Mouse (Mus musculus): Measurements from ENCODE around the gene Irgc1. TPM values are rescaled to one million over a fixed set of nuclear protein-coding genes. Genes with fewer than 3 reads are reported as not detected.
A peak's percentile ranks its signal among the peaks of the same experiment; 100 is the strongest.

Gene Irgc1
- polyA plus RNA-seq, 1 experiment from 2014 or later: not detected

DNA sequence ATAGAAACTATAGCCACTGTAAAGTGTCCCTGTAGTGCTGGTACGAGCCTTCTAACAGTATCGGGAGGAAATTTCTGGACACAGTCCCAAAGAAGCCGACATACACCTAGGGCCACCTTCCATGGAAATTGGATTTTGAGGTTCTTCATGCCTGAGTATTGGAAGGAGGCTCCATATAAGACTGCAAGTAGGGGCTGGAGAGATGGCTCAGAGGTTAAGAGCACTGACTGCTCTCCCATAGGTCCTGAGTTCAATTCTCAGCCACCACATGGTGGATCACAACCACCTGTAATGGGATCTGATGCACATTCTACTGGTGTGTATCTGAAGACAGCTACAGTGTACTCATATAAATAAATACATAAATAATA, 52.0 kb downstream of the Irgc1 start:
- Histone ChIP-seq H3K27ac (ENCODE audit: low read length) (peak overlapping the region; percentile 92), H3K9ac (replicated peaks; ENCODE audit: low read depth, low read length) (peak overlapping the region; percentile 50), H3K4me3 (replicated peaks; ENCODE audit: low read length) (peak overlapping the region; percentile 46), H3K36me3 (ENCODE audit: control insufficient read depth, insufficient read depth) (peaks cover 9% of the 10 kb centered on the region; the same call in 1 of the 2 replicates), H3K9me3 (ENCODE audit: control insufficient read depth, low read length) (no peaks in the 10 kb centered on the region), H3K27me3 (replicated peaks; ENCODE audit: control insufficient read depth, insufficient read depth, low read length) (no peaks in the 10 kb centered on the region), H3K4me1 (replicated peaks; ENCODE audit: control insufficient read depth, insufficient read depth, low read length) (peaks cover 6% of the 10 kb centered on the region; the same call in 1 of the 2 replicates), H3K4me2 (ENCODE audit: low read length) (peak overlapping the region; percentile 48)
- WGBS: 10% methylated on average over 3 of the region's 3 CpGs
- ATAC-seq: peak; percentile 9

DNA sequence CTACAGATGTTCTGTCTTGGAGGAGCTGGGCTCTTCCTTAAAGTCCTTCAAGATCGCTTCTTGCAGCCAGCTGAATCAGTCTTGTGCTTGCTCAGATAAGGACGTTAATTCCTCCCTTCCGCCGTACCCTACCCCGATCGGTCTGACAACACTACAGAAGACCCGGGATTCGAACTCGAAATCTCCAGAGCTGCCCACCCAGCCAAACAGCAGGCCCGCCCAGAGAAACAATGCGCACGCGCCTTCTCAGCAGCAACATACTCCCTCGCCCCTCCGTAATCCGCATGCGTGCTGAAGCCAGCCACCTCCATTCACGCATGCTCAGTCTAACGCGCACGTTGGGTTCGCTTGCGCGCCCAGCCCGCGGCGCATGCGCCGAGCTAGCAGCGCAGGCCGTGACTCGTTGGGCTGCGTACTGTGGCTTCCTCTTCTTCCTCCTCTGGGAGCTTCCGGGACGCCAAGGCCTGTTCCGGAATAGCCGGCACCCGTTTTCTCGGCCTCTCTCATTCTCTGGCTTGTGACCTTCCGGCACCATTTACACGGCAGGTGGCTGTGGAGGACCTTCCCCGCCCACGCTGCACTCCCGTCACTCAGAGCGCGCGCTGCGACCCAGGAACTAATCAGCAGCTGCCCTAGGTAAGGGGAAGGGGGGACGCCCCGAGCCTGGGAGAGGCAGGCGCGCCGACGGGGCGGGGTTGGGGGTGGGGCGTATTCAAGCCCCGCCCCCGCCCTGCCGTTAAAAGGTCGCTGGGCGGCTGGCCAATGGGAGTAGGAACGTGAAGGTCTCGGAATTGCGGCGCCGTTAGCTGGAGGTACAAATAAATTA, 52.6 kb downstream of the Irgc1 start, which contains the start of gene Smg9:
TSS of gene Smg9 (plus strand) at position 364 of the 826 bp plus-strand sequence.
- ATAC-seq: peak; percentile 98
- WGBS: 3% methylated on average over 64 of the region's 66 CpGs
- H3K4me1 ChIP-seq (replicated peaks; ENCODE audit: control insufficient read depth, insufficient read depth, low read length): peaks cover 6% of the 10 kb centered on the region; the same call in 1 of the 2 replicates
- H3K4me2 ChIP-seq (ENCODE audit: low read length): peak within 1 kb of the TSS; percentile 48
- H3K4me3 ChIP-seq (replicated peaks; ENCODE audit: low read length): peak within 1 kb of the TSS; percentile 46
- H3K27me3 ChIP-seq (replicated peaks; ENCODE audit: control insufficient read depth, insufficient read depth, low read length): no peaks in the 10 kb centered on the region
- peaks cover 6% of the 10 kb centered on the region; the same call in 1 of the 2 replicates for H3K36me3 ChIP-seq (ENCODE audit: control insufficient read depth, insufficient read depth)
- no peaks in the 10 kb centered on the region for H3K9me3 ChIP-seq (ENCODE audit: control insufficient read depth, low read length)
- peak within 1 kb of the TSS; percentile 50 for H3K9ac ChIP-seq (replicated peaks; ENCODE audit: low read depth, low read length)
- peak within 1 kb of the TSS; percentile 92 for H3K27ac ChIP-seq (ENCODE audit: low read length)

DNA sequence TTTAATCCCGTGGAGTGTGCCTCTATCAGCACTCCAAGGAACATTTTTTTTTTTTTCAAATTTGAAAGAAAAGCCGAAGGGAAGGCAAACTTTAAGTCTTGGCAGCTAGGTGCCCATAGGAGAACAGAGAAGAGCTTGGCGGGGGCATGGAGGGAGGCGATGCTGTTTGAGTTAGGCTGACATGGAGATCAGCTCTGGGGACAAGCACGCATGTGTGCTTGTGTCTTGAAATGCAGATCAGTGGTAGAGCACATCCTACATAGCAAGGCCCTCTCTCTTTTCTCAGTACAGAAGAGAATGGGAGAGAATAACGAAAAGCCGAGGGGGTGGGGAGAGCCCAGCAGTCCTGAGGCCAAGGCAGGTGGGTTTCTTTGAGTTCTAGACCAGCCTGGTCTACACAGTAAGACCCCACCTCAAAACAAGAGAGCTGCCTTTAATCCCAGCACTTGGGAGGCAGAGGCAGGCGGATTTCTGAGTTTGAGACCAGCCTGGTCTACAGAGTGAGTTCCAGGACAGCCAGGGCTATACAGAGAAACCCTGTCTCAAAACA, 53.7 kb downstream of the Irgc1 start:
- no peaks in the 10 kb centered on the region for H3K27me3 ChIP-seq (replicated peaks; ENCODE audit: control insufficient read depth, insufficient read depth, low read length)
- H3K9ac ChIP-seq (replicated peaks; ENCODE audit: low read depth, low read length): no peak overlapping the region
- no peak overlapping the region for H3K27ac ChIP-seq (ENCODE audit: low read length)
- no peak for ATAC-seq
- peaks cover 6% of the 10 kb centered on the region; the same call in 1 of the 2 replicates for H3K36me3 ChIP-seq (ENCODE audit: control insufficient read depth, insufficient read depth)
- peaks cover 6% of the 10 kb centered on the region; the same call in 1 of the 2 replicates for H3K4me1 ChIP-seq (replicated peaks; ENCODE audit: control insufficient read depth, insufficient read depth, low read length)
- H3K4me2 ChIP-seq (ENCODE audit: low read length): no peak overlapping the region
- 92% methylated on average over 8 of the region's 8 CpGs for WGBS
- no peak overlapping the region for H3K4me3 ChIP-seq (replicated peaks; ENCODE audit: low read length)
- H3K9me3 ChIP-seq (ENCODE audit: control insufficient read depth, low read length): no peaks in the 10 kb centered on the region

DNA sequence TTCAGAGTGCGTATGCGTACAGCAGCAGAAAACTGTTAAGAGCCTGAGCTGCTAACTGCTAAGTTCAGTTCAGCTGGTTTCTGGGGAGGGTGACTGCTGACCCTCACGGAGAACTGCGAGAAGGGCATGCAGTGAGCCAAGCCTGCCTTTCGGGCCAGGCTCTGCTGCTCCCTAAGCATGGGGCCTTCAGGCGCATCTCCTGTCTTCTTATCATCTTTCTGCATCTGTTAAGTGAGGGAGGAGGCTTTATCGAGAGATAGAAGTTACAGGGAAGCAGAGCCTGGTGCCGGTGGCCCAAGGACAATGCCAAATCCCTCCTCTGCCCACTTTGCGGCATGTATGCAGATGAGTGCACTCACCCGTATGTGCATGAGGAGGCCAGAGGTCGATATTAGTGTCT, 55.3 kb downstream of the Irgc1 start:
- Histone ChIP-seq H3K27ac (ENCODE audit: low read length) (no peak overlapping the region), H3K9me3 (ENCODE audit: control insufficient read depth, low read length) (no peaks in the 10 kb centered on the region), H3K4me2 (ENCODE audit: low read length) (no peak overlapping the region), H3K36me3 (ENCODE audit: control insufficient read depth, insufficient read depth) (no peaks in the 10 kb centered on the region), H3K4me1 (replicated peaks; ENCODE audit: control insufficient read depth, insufficient read depth, low read length) (peaks cover 6% of the 10 kb centered on the region; the same call in 1 of the 2 replicates), H3K27me3 (replicated peaks; ENCODE audit: control insufficient read depth, insufficient read depth, low read length) (no peaks in the 10 kb centered on the region), H3K9ac (replicated peaks; ENCODE audit: low read depth, low read length) (no peak overlapping the region), H3K4me3 (replicated peaks; ENCODE audit: low read length) (no peak overlapping the region)
- WGBS: 79% methylated on average over 11 of the region's 11 CpGs
- ATAC-seq: no peak

DNA sequence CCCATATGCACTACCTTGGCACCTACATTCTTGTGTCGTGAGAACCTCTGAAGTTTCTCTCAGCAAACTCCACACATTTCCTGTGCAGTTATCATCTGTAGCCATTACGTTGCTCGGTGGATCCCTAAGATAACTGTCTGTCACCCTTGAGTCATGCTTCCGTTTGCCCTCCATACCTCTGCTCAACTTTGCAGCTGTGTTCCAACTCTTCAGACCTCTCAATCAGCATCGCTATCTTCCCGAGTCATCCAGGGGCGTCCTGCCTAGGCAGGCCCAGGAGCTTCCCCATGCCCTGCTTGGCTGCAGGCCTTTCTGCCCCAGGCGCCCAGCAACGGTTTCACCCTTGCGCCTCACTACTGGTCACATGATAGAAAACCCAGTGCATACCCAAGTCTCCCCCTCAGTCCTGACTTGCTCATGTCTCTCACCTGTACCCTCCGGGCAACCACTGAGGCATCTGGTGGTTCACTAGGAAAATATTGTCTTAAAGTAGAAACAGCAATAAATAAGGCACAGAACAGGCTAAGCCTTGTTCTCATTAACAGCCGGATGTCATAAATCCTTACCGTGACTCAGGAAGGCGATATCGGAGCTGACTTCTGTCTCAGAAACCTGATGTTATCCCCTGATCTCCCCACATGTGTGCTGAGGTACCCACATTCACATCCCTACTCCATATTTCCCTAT, 57.5 kb downstream of the Irgc1 start:
- no peaks in the 10 kb centered on the region for H3K4me1 ChIP-seq (replicated peaks; ENCODE audit: control insufficient read depth, insufficient read depth, low read length)
- ATAC-seq: no peak
- no peak overlapping the region for H3K27ac ChIP-seq (ENCODE audit: low read length)
- WGBS: 86% methylated on average over 15 of the region's 15 CpGs
- H3K27me3 ChIP-seq (replicated peaks; ENCODE audit: control insufficient read depth, insufficient read depth, low read length): no peaks in the 10 kb centered on the region
- H3K4me3 ChIP-seq (replicated peaks; ENCODE audit: low read length): no peak overlapping the region
- H3K4me2 ChIP-seq (ENCODE audit: low read length): no peak overlapping the region
- no peaks in the 10 kb centered on the region for H3K9me3 ChIP-seq (ENCODE audit: control insufficient read depth, low read length)
- no peaks in the 10 kb centered on the region for H3K36me3 ChIP-seq (ENCODE audit: control insufficient read depth, insufficient read depth)
- no peak overlapping the region for H3K9ac ChIP-seq (replicated peaks; ENCODE audit: low read depth, low read length)

DNA sequence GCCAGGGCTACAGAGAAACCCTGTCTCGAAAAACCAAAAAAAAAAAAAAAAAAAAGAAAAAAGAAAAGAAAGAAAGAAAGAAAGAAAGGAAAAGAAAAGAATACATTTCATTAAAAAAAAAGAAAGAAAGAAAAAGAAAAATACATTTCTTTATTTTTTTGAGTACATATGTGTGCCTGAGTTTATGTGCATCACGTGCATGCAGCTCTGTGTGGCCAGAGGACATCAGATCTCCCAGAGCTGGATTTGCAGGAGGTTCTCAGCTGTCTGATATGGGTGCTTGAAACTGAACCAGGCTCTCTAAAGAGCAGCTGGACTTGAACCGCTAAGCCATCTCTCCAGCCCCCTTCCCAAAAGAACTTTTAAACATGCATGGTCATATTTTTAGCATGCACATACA, 58.0 kb downstream of the Irgc1 start:
- Histone ChIP-seq H3K27ac (ENCODE audit: low read length) (no peak overlapping the region), H3K9ac (replicated peaks; ENCODE audit: low read depth, low read length) (no peak overlapping the region), H3K27me3 (replicated peaks; ENCODE audit: control insufficient read depth, insufficient read depth, low read length) (no peaks in the 10 kb centered on the region), H3K4me1 (replicated peaks; ENCODE audit: control insufficient read depth, insufficient read depth, low read length) (no peaks in the 10 kb centered on the region), H3K36me3 (ENCODE audit: control insufficient read depth, insufficient read depth) (no peaks in the 10 kb centered on the region), H3K4me3 (replicated peaks; ENCODE audit: low read length) (no peak overlapping the region), H3K9me3 (ENCODE audit: control insufficient read depth, low read length) (no peaks in the 10 kb centered on the region), H3K4me2 (ENCODE audit: low read length) (no peak overlapping the region)
- no peak for ATAC-seq
- WGBS: 72% methylated on average over 3 of the region's 3 CpGs

DNA sequence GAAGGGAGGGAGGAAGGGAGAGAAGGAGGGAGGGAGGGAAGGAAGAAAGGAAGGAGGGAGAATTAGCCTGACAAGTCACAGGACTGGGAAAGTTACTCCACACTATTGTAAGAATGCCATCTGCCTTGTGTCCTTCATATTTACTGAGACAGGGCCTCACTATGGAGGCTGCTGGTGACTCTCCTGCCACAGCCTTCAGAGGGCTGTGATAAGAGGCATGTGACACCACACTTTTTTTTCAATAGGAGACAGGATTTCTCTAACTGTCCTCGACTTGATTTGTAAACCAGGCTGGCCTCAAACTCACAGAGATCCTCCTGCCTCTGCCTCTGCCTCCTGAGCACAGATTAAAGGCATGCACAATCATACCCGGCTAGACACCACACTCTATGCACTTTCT, 60.4 kb downstream of the Irgc1 start:
- Histone ChIP-seq H3K27ac (ENCODE audit: low read length) (no peak overlapping the region), H3K36me3 (ENCODE audit: control insufficient read depth, insufficient read depth) (no peaks in the 10 kb centered on the region), H3K4me3 (replicated peaks; ENCODE audit: low read length) (no peak overlapping the region), H3K9ac (replicated peaks; ENCODE audit: low read depth, low read length) (no peak overlapping the region), H3K4me1 (replicated peaks; ENCODE audit: control insufficient read depth, insufficient read depth, low read length) (no peaks in the 10 kb centered on the region), H3K4me2 (ENCODE audit: low read length) (no peak overlapping the region), H3K9me3 (ENCODE audit: control insufficient read depth, low read length) (no peaks in the 10 kb centered on the region), H3K27me3 (replicated peaks; ENCODE audit: control insufficient read depth, insufficient read depth, low read length) (no peaks in the 10 kb centered on the region)
- WGBS: 75% methylated on average over 2 of the region's 2 CpGs
- ATAC-seq: no peak

DNA sequence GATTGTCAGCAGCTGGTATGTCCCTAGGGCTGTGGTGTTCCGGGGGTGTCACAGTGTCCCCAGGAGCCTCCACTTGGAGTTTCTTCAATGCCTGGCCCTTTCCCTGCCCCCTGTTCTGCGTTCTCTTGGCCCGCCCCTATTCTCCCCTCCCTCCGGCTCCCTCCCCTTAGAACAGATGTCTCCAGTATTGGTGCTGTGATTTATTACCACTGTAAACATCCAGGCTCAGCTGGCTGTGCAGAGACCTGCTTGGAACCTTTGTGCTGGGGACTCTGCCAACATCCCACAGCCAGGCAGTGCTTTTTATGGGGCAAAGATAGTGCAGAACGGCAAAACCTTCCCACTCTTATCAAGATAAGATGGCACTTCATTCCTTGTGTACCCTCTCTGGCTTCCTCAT, 61.0 kb downstream of the Irgc1 start:
- no peak overlapping the region for H3K27ac ChIP-seq (ENCODE audit: low read length)
- H3K36me3 ChIP-seq (ENCODE audit: control insufficient read depth, insufficient read depth): no peaks in the 10 kb centered on the region
- 0 out of 2 replicates have a peak, but pooled peaks have one; percentile 45 for ATAC-seq
- no peak overlapping the region for H3K4me2 ChIP-seq (ENCODE audit: low read length)
- no peak overlapping the region for H3K4me3 ChIP-seq (replicated peaks; ENCODE audit: low read length)
- WGBS: 45% methylated on average over 5 of the region's 5 CpGs
- no peaks in the 10 kb centered on the region for H3K27me3 ChIP-seq (replicated peaks; ENCODE audit: control insufficient read depth, insufficient read depth, low read length)
- H3K4me1 ChIP-seq (replicated peaks; ENCODE audit: control insufficient read depth, insufficient read depth, low read length): no peaks in the 10 kb centered on the region
- H3K9me3 ChIP-seq (ENCODE audit: control insufficient read depth, low read length): no peaks in the 10 kb centered on the region
- no peak overlapping the region for H3K9ac ChIP-seq (replicated peaks; ENCODE audit: low read depth, low read length)

DNA sequence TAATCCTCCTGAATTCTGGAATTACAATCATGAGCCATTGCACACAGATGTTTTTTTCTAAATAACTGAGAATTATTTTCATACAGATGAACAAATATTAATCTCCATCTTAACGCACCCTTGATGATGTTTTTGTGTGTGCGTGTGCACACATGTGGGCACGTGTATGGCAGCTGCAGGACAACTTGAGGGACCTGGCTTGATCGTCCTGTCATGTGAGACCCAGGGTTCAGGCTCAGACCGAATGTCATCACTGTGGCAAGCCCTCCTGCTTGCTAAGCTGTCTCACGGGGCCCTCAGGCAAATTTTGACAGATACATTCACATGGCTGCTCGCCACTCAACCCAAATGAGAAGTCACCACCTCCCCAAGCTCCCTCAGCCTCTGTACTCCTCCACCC, 61.6 kb downstream of the Irgc1 start:
- H3K4me2 ChIP-seq (ENCODE audit: low read length): no peak overlapping the region
- no peak overlapping the region for H3K27ac ChIP-seq (ENCODE audit: low read length)
- 69% methylated on average over 7 of the region's 7 CpGs for WGBS

More for the DNA sequence above, 61.6 kb downstream of the Irgc1 start:
- H3K9me3 ChIP-seq (ENCODE audit: control insufficient read depth, low read length): no peaks in the 10 kb centered on the region
- H3K4me3 ChIP-seq (replicated peaks; ENCODE audit: low read length): no peak overlapping the region
- ATAC-seq: no peak
- no peaks in the 10 kb centered on the region for H3K4me1 ChIP-seq (replicated peaks; ENCODE audit: control insufficient read depth, insufficient read depth, low read length)
- H3K27me3 ChIP-seq (replicated peaks; ENCODE audit: control insufficient read depth, insufficient read depth, low read length): no peaks in the 10 kb centered on the region
- H3K36me3 ChIP-seq (ENCODE audit: control insufficient read depth, insufficient read depth): no peaks in the 10 kb centered on the region
- H3K9ac ChIP-seq (replicated peaks; ENCODE audit: low read depth, low read length): no peak overlapping the region

All from forebrain, embryonic 16.5 days (tissue).